Mouse (Mus musculus): ENCODE results near the gene Tcp11l1.

Gene Tcp11l1

GRCm38 (mm10) chr2:104712486-104712809 is 479 bp upstream of the Tcp11l1 start:
- DNase-seq (ENCODE audit: low spot score in 2 of 2): no peak

GRCm38 (mm10) chr2:104710670-104711370 is 1.1 kb downstream of the Tcp11l1 start:
- DNase-seq (ENCODE audit: low spot score in 2 of 2): no peak

GRCm38 (mm10) chr2:104709786-104710337 is 2.1 kb downstream of the Tcp11l1 start:
- no peak for DNase-seq (ENCODE audit: low spot score in 2 of 2)

DNA sequence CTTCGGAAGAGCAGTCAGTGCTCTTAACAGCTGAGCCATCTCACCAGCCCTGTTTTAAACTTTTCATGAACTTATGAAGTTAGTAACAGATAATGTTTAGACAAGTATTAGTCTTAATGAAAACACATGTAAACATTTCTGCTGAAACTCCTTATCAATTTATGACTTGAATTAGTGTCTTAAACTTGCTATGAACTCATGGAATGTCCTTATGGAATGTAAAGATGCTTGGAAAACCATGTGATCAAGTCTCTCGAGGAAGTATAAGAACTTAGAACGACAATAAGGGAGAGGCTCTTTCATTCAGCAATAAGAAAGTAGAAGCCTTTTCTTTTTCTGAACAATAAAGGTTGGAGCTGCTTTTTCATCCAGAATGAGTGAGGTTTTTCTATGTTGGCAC is 7.6 kb downstream of the Tcp11l1 start:
- no peak for DNase-seq (ENCODE audit: low spot score in 2 of 2)

GRCm38 (mm10) chr2:104703158-104703557 is 8.8 kb downstream of the Tcp11l1 start:
- no peak for DNase-seq (ENCODE audit: low spot score in 2 of 2)

DNA sequence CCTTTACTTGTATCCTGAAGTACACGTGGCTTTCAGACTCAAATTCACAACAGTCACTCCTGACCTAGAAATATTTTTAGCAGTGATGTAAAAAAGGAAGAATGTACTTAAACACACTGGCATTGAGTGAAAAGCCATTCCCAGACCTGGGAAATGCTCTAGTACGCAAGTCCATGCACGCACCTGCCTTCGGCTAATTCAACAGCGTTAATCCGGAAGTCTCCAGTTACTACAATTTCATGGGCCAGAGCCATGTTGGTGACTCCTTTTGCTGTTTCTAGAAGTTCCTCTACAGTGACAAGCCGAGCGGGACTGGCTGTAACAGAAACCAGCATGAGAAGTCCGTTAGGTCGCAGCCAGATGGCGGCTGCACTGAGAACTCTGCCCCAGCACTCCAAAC is 12.3 kb downstream of the Tcp11l1 start:
- no peak for DNase-seq (ENCODE audit: low spot score in 2 of 2)

- no peak for DNase-seq (ENCODE audit: low spot score in 2 of 2)
These were observed 19.4 kb downstream of the Tcp11l1 start for GRCm38 (mm10) chr2:104692551-104692950.

GRCm38 (mm10) chr2:104690720-104691119 is 21.2 kb downstream of the Tcp11l1 start:
- no peak for DNase-seq (ENCODE audit: low spot score in 2 of 2)

- DNase-seq (ENCODE audit: low spot score in 2 of 2): no peak
These were observed 23.2 kb downstream of the Tcp11l1 start for GRCm38 (mm10) chr2:104688724-104689123.

- no peak for DNase-seq (ENCODE audit: low spot score in 2 of 2)
These were observed 23.6 kb downstream of the Tcp11l1 start for GRCm38 (mm10) chr2:104688321-104688720.

GRCm38 (mm10) chr2:104687261-104687660 is 24.7 kb downstream of the Tcp11l1 start:
- DNase-seq (ENCODE audit: low spot score in 2 of 2): no peak

GRCm38 (mm10) chr2:104685418-104685817 is 26.6 kb downstream of the Tcp11l1 start:
- DNase-seq (ENCODE audit: low spot score in 2 of 2): peak; percentile 50 to 62

DNA sequence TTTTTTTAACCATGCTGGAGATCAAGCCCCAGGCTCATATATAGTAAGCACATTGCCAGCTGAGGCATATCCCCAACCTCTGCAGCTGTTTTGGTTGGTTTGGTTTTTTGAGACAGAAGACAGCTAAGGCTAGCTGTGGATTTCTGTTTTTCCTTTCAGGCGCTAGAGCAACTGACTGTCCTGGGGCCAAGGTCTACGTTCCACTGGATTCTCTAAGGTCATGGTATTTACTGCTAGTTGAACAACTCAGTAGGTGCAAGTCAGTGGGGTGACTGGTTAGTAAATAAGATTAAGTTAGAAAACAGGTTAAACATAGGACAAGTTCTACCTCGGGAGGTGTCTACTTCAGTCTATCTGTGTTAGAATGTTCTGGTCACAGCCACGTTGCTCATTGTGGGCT is 27.2 kb downstream of the Tcp11l1 start:
- no peak for DNase-seq (ENCODE audit: low spot score in 2 of 2)

DNA sequence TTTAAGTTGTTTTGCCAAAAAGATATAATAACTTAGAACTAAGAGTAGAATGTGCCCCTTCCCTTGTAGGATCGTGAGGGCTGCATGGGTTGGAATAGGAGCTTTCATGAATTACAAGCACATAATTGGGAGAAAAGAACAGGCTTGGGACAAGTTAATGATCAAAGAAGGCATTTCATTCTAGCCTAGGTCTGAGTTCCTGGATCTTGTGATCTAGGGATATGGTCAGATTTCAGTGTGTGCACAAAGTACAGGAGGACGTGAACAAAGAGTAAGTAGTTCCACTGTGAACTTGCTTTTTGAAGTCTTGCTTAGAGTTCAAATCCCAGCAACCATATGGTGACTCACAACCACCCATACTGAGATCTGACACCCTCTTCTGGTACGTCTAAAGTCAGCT is 34.6 kb downstream of the Tcp11l1 start:
- DNase-seq (ENCODE audit: low spot score in 2 of 2): no peak

DNA sequence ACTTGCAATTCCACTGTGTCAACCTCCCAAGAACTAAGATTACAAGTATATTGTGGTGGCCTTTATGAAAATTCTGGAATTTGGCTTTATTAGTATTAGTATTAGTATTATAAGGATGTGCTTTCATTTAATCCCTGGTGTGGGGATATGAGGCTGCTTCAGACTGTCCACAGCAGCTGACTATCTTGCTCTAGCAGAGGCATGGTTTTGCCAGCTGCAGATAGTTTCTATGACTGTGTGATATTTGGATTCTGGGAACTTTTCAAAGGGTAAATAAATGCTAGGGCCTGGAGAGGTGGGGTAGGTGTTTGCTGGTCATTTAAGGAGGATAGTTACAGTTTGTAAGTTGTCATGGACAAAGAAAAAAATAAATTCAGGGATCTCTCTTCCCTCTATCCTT is 40.2 kb downstream of the Tcp11l1 start:
- no peak for DNase-seq (ENCODE audit: low spot score in 2 of 2)

DNA sequence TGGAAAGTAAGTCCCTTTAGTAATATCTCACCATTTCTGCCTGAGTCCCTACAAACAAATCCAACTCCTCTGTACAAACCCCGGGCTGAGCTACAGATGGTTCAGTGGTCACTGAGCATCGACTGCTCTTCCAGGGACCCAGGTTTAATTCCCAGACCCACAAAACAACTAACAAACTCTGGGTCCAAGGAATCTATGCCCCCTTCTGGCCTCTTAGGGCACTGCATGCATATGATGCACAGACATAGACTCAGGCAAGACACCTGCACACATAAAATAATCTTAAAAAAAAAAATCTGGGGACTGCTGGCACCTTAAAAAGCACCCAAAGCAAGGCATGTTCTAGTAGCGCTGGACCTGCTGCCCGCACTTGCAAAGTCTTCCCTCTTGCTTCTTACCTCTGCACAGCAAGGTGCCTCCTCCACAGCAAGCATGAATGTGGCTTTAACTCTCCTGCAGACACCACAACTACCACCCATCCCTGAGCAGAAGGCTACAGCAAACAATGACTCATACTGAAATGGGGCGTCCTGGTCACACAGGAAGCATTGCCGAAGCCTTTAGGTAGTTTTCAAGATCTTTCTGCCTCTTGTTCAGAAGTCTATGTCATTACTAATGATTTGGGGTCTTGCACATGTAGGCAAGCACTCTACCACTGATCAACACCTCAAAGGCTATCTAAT is 42.7 kb downstream of the Tcp11l1 start:
- no peak for DNase-seq (ENCODE audit: low spot score in 2 of 2)

GRCm38 (mm10) chr2:104663372-104664100 is 48.4 kb downstream of the Tcp11l1 start:
- DNase-seq (ENCODE audit: low spot score in 2 of 2): no peak

- DNase-seq (ENCODE audit: low spot score in 2 of 2): no peak
These were observed 53.3 kb downstream of the Tcp11l1 start for GRCm38 (mm10) chr2:104658659-104659058.

- no peak for DNase-seq (ENCODE audit: low spot score in 2 of 2)
These were observed 95.8 kb downstream of the Tcp11l1 start for GRCm38 (mm10) chr2:104615985-104616711.

- DNase-seq (ENCODE audit: low spot score in 2 of 2): no peak
These were observed 97.2 kb downstream of the Tcp11l1 start for GRCm38 (mm10) chr2:104614786-104615185.
